Mouse (Mus musculus): ENCODE data around the gene Vps37b.

DNA sequence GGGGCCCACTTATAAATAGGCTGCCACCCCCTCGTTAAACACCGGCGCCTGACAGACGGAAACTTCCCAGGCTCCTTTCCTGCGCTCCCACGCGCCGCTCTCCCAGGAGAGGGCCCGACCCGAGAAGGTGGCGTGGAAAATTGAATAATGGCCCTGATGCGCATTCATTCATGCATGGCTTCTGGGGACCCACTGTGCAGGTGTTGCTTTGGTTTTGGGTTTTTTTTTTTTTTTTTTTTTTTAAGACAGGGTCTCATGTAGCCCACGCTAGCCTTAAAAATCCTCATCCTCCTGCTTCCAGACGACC, 57.9 kb downstream of the Vps37b start:
- TF ChIP-seq CTCF (IDR thresholded peaks at IDR 0.05; ENCODE audit: insufficient read depth, low read length), result no peak
- no peak for TF ChIP-seq POLR2A (IDR thresholded peaks at IDR 0.05; ENCODE audit: borderline replicate concordance, extremely low read depth, low read depth, low read length)

Measured in lung, adult 2 months (tissue).